Mouse (Mus musculus) frontal cortex, postnatal 14 days (tissue): ENCODE measurements around the gene Sel1l3.

Experiments
- DNase-seq, 2 experiments: peaks; one replicate each; pipeline ENCODE4 v3.0.0; 2022; ENCODE audit warnings: low spot score in 2 of 2

The Sel1l3 gene

DNA sequence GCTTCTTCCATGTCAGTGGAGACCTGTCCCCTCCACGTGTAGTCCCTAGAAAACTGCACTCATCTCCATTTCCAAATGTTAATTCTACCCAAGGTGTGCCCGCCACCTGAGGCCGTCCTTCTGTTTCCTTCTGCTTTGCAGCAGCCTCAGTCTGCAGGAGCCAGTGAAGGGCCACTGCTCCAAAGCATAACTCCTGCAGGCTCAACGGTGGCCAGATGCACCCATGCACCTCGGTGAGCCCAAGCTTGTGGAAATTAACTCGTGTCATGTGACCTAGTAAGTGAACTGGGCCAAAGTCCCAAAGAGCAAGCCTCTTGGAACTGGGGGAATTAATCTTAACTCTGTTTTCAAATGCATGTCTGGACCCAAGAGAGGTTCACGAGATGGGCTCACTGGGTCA, 40.8 kb downstream of the Sel1l3 start:
- no peak for DNase-seq

- DNase-seq, result no peak
Measured at GRCm38 (mm10) chr5:53172256-53172636, 41.5 kb downstream of the Sel1l3 start.

- no peak for DNase-seq
Measured at GRCm38 (mm10) chr5:53171611-53172255, 42.0 kb downstream of the Sel1l3 start.

DNA sequence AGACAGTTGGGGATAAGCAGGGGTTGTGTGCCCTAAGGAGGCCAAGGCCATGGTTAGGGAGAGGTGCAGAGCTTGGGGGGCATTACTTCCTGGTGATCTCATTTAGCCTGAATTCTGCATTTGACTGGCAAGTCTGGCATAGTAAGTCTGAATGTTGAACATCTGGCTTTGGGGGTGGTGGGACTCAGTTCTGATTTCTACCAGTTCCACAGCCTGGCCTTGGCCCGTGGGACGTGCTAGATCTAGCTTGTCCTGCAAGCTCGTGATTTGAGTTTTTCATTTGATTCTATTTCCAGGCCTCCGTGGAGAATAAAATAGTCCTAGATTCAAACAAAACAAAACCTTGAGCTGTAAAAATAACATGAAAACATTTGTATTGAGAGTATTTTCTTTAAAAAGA, 46.2 kb downstream of the Sel1l3 start:
- no peak for DNase-seq

DNA sequence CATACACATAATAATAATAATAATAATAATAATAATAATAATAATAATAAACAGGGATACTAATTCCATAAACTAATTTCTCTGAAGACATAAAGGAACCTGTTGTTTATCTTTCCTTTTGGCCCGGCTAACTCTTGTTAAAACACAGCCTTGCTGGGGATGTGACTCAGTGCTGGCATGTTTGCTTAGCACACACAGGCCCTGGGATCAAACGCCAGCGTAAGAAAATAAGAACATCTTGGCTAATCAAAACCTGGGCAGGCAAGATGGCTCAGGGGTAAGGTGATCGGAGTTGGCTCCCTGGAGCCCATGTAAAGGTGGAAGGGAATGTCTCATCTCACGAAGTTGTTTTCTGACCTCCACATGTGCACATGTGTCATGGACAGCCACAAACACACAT, 48.1 kb downstream of the Sel1l3 start:
- DNase-seq, result no peak

- DNase-seq, result peak in 1 of 2 experiments; percentile 44
Measured at GRCm38 (mm10) chr5:53162436-53162835, 51.3 kb downstream of the Sel1l3 start.

GRCm38 (mm10) chr5:53161506-53162186, 52.1 kb downstream of the Sel1l3 start:
- no peak for DNase-seq

GRCm38 (mm10) chr5:53160207-53160606, 53.5 kb downstream of the Sel1l3 start:
- no peak for DNase-seq

- no peak for DNase-seq
Measured at GRCm38 (mm10) chr5:53159631-53160030, 54.1 kb downstream of the Sel1l3 start.

- no peak for DNase-seq
Measured at GRCm38 (mm10) chr5:53159166-53159565, 54.6 kb downstream of the Sel1l3 start.

- peak in 1 of 2 experiments; percentile 39 for DNase-seq
Measured at GRCm38 (mm10) chr5:53155985-53156679, 57.6 kb downstream of the Sel1l3 start.

DNA sequence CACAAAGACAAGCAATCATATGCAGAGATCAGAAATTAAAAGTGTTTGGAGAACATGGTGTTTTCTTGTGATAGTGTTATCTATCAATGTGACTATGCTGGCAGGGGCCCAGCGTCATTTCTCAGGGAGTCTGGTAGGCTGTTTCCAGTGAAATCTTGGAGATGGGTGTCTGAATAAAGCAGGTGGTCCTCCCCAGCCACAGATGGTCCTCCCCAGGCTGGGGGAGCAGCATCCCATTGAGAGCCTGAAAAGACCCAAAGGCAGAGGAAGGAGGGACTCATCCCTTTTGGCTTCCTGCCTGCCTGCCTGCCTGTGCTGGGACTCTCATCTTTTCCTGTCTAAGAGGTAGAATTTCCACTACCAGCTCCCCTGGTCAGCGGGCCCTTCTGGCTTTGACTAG, 59.2 kb downstream of the Sel1l3 start:
- peak in 1 of 2 experiments; percentile 47 for DNase-seq

GRCm38 (mm10) chr5:53154078-53154477, 59.6 kb downstream of the Sel1l3 start:
- DNase-seq, result no peak

DNA sequence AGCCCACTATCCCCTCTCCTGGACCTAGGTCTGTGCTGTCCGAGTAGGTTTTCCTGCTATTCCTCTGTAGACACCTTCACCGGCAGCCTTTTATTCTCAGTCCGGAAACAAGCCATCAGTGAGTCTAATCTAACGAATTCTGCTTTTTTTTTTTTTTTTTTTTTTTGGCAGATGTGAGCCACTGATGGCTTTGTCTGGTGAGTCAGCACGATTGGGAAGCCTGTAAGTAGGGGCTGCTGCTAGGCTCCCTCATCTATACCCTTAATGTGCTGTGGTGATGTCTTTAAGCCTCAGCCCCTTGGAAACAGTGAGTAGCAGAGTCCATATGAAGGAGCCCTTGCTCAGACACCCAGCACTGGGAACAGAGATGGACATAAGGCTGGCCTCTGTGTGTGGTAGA, 60.6 kb downstream of the Sel1l3 start:
- no peak for DNase-seq

GRCm38 (mm10) chr5:53151379-53151960, 62.3 kb downstream of the Sel1l3 start:
- no peak for DNase-seq

GRCm38 (mm10) chr5:53148960-53149685, 64.6 kb downstream of the Sel1l3 start:
- DNase-seq, result no peak

DNA sequence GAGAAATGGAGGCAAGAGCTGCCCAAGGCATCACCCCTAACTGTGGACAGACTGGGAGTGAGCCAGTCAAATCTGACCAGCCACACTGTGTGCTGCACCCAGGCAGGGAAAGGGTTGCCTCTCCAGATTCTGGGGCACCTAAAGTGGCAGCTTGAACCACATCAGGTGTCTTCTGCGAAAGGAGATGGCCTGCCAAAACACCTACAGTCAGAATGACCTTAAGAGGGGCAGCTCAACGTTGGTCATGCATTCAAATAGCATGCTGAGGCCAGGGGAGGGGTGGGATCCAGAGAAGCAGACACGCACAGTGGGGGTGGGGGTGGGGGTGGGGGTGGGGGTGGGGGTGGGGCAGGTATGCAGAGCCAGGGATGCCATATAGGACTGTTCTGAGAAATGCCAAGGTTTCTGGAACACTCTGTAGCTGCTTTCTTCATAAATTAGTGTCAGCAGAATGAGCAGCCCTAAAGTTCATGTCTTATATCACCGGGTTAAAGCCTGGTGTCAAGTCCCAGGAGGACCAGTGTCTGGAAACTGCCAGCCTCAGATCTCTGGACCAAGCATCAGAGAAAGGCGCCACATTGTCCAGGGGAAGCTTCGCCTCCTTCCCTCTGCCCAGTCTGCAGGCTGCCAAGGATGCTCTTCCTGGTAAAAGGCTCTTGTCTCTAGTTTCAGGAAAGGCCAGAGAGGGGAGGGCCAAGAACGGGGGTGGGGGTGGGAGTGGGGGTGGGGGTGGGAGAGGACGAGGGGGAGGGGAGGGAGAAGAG, 65.4 kb downstream of the Sel1l3 start:
- no peak for DNase-seq

GRCm38 (mm10) chr5:53147418-53147817, 66.3 kb downstream of the Sel1l3 start:
- DNase-seq, result no peak

DNA sequence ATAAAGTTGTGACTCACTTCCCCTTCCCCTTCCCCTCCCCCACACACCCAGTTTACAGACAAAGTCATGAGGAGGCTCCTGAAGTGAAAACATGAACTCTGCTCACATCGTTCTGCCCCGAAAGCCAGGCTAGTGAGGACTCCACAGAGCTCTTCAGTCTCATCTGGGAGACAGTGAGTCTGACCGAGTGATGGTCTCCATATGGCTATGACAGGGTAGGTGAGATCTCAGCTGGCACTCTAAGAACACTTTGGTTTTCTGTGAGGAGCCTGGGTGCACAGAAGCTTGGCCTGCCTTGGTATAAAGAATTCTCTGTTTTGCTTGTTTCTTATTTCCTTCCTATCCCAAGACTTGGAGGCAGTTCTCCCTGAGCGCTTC, 67.1 kb downstream of the Sel1l3 start:
- DNase-seq, result no peak

- no peak for DNase-seq
Measured at GRCm38 (mm10) chr5:53146049-53146683, 67.6 kb downstream of the Sel1l3 start.

GRCm38 (mm10) chr5:53142587-53142986, 71.1 kb downstream of the Sel1l3 start:
- no peak for DNase-seq
